Mouse (Mus musculus): ENCODE measurements at regions not wholly inside any gene's neighbourhood (a gene's known extent, or its start where the extent isn't known, plus 50 kb on each side); places are given as distances from the start of the nearest gene placed in this dataset.

DNA sequence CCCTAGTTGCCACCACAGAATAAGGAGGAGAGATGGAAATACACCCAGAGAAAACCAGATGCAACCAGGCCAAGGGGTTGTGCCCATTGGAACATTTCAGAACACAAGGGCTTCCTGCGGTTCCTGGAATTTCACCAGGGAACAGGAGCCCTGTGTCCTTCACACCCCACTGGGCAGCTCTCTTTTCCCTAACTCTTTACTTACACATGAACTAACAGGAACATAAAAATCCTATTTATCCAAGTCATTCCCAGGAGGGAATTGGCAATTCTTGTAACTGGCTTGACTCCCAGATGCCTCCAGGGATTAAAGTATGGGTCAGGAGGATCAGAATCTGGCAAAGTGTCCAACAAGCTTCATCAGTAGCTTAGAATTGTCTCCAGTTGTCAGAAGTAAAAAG lies 62.2 kb upstream of the Glycam1 start:
- peak overlapping the region; percentile 48; the same call in 1 of the 2 replicates for H3K27ac ChIP-seq (ENCODE audit: low read length)
- H3K36me3 ChIP-seq (ENCODE audit: control insufficient read depth, insufficient read depth, low read length), result no peaks in the 10 kb centered on the region
- 65% methylated on average over 1 of the region's 1 CpGs for WGBS
- ATAC-seq (ENCODE audit: low read depth), result peak; percentile 82
- H3K27me3 ChIP-seq (ENCODE audit: control insufficient read depth, insufficient read depth, low read depth, low read length), result no peaks in the 10 kb centered on the region
- no peak overlapping the region for H3K4me2 ChIP-seq (ENCODE audit: low read depth, low read length)
- no peak overlapping the region for H3K9ac ChIP-seq (ENCODE audit: low read length)
- no peaks in the 10 kb centered on the region for H3K9me3 ChIP-seq (ENCODE audit: control insufficient read depth, low read length)
- H3K4me1 ChIP-seq (replicated peaks; ENCODE audit: control insufficient read depth, insufficient read depth, low read length), result no peaks in the 10 kb centered on the region; the same call in 1 of the 2 replicates
- H3K4me3 ChIP-seq (ENCODE audit: low read length), result no peak overlapping the region

All from lung, embryonic 16.5 days (tissue).